Mouse (Mus musculus) right cerebral cortex, adult 2 months (tissue): ENCODE data around the gene Wfdc5.
A peak's percentile ranks its signal among the peaks of the same experiment; 100 is the strongest.

Source experiments
- DNase-seq, 2 experiments: peaks; one replicate each; pipeline ENCODE4 v3.0.0; 2021 to 2022; ENCODE audit warnings: low spot score in 2 of 2

Wfdc5 gene

DNA sequence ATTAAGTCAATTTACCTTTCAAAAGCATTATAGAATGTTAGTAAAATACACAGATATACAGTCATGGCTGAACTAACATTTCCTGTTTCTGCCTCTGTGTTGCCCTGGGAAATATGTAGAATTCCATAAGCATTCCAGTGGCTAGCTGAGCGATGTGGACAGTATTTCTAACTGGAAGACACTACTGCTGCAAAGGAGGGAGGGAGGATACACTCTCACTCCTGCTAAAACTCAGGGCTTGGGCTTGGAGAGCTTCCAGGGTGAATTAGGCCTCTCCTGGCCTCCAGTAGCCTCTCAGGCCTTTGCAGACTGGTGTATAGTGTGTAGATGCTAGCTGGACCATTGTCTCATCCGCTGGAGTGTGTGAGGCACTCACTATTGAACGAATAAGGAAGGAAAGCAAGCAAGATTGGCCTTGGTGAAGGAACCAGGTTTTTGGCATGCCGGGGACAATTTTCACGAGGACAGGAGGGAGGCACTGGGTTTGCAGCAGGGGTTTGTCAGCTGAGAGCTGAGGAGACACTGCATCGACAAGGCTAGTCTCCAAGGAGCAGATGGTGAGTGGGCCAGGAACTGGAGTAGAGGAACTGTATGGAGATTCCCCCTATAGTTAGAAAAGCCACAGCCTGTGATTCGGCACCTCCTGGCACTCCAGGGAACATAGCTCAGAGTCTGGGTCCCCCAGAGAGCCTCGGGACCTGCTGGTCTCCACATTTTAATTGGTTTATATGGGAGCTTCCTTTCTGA is 7.7 kb downstream of the Wfdc5 start:
- DNase-seq: peak; percentile 81 to 84

DNA sequence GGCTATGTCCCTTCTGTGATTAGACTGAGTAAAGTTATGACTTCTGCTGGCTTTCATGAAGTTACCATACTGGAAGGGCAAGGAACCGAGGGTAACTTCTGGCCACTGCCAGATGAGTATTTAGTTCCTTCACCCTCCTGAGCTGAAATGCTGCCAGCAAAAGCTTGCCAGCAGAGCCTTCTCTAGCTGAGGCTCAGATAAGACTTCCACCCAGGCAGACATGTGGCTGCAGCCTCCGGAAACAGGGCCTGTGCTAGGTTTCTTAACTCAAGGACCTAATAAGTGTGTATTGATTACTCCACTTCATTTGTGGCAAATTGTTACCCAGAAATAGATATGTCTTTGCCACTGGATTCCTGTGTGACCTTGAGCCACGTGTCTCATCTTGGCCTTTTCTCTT is 9.1 kb downstream of the Wfdc5 start:
- DNase-seq: no peak

DNA sequence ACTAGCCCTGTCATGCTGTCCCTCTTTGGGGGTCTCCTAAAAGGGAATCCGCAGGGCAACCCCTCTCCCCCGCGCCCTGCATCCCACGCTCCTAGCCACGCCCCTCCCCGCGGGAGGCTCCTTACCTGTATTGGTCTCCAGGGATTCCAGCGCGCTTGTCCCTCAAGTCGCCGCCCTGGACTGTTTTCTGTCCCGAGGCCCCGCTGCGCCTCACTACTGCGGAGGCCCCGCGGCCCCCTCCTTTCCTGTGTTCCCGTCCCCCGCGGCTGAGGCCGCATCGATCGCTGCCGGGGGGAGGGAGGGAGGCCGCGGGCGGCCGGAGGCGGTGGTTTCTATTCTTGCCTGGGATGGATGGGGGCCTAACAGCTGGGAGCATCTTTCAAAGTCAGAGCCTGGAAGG is 11.6 kb downstream of the Wfdc5 start, which contains the start of gene Kcns1:
Kcns1 (minus strand) TSS at position 212 of the 400 bp plus-strand sequence.
- DNase-seq: no peak

DNA sequence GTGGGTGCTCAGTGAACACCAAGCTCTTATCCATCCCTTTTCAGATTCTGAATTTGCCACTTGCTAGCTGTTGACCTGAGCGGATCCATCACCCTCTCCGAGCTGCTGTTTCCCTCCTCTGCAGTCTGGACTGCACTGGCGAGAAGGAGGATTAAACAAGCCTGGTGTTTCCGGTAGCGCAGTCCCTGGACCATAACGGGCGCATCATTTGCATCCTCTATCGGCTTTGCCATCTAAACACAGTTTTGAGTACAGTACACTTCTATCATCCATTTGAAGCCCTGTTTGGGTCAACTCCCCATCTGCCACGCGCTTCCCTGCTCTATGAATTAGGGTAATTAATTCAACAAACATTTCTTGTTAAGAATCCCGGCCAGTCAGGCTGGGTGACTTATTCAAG is 12.2 kb downstream of the Wfdc5 start:
- DNase-seq: no peak

DNA sequence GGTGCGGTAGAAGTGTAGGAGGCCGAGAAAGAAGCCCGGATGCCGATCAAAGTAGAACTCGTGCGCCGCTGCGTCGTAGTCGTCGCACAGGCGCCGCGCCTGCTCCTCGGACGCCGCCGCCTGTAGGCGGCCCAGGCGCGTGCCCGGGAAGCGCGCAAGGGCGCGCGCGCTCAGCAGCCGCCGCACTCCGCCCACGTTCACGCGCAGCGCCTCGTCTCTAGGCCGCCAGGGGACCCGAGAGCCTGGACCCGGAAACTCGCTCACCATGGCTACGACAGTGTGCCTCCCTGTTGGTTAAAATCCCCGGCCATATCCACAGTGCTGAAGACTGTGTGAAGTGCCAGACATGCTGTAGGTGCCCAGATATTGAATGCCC is 14.0 kb downstream of the Wfdc5 start:
- peak; percentile 30 to 38 for DNase-seq

DNA sequence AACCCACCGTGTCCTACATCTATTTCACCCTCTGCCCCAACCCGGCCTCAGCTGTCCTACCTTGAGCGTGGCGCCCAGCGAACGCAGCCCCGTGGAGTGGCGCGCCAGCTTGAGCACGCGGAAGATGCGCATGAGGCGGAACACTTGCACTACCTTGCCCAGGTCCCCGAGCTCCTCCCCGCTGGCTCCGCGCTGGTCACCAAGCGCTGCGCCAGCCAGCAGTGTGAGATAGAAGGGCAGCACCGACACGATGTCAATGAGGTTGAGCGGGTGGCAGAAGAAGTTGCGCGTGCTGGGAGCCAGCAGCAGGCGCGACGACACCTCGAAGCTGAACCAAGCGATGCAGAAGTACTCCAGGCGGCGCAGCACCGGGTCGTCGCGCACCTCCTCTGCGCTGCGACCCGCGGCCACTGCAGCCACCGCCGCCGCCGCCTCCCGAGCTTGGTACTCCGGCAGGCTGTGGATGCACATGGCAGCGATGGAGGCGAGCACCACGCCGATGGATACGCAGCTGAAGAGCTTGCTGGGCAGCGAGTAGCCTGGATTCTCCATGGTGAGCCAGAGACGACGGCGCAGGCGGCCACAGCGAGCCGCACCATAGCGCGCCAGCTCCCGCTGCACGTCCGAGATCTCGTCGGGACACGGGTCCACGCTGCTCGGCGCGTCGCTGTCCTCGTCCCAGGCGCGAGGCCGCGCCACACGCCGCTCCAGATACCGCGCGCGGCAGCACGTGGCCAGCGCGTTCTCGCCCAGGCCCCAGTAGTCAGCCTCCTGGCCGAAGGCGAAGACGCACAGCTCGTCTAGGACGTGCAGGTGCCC is 14.6 kb downstream of the Wfdc5 start:
- no peak for DNase-seq

DNA sequence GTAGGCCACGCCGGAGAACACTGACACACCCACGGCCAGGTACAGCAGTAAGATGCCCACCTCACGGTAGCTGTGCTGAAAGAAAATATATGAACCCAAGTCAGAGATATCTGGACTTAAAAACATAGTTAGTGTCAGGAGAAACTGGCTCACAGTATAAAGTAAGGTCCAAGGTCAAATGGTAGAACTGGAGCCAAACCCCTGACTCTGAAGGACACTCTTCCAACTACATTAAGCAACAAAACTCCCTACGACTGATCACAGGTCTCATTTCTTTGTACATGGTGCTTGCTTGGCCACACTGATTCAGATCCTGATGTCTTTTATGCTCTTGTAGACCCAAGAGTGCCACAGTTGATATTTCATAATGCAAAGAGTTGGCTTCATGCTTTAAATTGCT is 17.6 kb downstream of the Wfdc5 start:
- no peak for DNase-seq

DNA sequence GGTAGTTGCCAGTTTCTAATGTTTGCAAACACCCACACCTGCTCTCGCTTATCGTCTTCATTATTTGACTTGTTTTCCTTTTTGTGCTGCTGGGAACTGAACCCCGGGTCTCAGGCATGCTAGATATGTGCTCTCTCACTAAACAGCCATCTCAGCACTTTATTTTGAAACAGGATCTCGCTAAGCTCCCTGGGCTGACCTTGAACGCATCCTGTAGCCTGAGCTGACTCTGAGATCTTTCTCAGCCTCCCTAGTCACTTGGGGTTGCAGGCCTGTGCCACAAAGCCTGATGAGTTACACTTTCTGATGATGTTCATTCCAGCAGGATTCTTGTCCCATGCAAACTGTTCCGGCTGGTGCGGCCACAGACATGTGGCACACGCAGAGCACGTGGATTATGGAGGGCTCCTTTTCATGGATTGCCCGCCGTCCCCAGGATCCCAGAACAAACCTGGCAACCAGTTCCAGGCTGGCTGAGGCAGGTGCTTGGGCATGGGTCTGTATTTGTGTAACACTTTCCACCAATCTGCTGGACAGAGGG is 21.0 kb downstream of the Wfdc5 start:
- DNase-seq: no peak

DNA sequence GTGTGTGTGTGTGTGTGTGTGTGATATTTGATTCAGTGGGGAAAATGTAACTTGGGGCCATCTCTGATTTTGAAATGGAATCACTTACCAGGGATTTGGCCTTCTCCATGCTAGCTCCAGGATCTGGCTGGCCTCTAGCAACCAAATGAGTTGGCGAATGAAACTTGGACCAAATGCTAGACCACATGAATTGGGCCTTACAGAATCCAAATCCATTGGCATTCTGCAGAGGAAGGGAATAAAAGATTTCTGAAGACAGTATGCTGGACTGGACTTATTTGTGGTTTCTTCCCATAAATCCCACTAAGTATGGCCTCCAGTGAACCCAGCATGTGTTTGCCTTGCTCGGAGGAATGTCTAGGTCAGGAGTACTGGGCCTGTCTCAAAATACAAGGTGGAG is 23.7 kb downstream of the Wfdc5 start:
- DNase-seq: no peak

DNA sequence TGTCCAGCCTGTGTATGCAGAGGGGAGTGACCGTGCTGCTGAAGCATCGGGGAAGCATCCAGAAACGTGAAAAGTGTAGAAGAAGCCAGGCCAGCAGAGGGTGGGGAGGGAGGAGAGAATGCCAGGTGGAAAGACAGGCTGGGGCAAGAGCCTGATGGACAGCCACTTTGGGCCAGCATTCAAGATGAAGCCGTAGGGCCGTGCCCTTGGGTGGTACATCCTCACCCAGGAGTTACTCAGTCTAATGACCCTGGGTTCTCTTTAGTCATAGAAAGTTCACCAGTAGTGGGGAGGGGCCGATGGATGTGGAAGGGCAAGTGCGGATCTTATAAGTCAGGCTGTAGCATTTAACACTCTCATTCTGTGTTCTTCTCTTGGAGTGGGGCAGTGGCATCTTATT is 26.4 kb downstream of the Wfdc5 start:
- DNase-seq: no peak

DNA sequence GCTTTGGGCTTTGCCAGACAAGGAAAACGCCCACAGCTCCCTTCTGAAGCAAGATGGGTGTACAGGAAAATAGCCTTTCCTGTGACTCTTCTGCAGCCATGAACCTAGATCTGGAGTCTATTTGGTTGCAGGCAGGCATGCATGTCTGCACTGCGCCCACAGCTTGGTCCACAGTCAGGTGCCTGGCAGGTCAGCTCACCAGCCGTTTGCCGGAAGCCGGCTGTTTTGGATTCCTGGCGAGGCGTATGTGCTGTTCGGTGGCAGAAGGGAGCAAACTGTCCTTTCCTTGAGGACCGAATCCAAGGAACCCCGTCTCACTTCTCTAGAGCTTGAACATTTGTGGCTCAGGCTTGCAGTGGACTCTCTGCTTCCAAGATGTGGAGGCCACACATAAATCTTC is 28.5 kb downstream of the Wfdc5 start:
- no peak for DNase-seq

DNA sequence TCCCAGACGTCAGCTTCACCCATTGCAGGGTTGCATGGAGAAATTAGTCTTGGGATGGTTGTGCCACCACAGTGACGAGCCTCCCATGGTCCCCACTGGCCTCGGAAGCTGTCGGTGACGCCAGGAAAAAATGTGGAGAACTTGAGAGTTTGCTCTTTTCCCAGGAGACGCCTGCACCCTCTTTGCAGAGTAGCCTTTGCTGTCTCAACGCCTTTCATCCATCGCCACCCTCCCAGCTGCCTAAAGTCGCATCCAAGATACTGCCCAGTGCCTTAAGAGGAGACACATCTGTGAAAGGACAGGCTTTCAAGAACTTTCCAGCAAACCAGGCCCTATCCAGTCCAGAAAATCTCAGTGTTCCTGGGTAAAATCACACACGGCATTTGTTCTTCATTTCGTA is 30.2 kb downstream of the Wfdc5 start:
- DNase-seq: no peak

DNA sequence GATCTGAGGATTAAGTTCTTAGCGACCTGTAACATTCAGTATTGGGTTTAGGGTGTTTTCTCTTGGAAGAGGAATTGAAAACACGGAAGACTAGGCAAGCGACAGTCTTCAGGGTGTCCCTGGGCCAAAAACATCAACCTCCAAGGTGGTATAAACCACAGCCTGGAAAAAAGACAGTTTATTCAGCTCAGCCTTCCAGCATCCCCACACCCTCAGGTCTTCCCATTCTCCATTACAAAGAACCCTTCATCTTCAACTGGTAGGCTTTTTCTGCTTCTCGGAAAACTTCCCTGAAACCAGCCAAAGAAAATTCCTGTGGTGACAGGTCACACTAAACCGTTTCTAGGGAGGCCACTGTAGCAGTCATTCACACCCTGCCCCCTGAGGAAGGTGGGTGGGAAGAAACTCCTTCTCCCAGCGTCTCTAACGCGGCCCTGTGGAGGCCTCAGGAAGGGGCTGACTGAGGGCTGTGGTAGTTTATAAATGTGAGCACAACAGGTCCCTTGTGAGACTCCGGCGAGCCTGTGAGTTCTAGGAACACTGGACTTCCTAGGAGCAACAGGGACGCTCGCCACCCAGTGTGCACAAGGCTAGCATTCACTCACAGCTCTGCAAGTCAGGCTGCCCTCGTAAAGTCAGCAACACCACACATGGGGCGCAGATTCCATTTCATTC is 32.3 kb downstream of the Wfdc5 start:
- DNase-seq: no peak

DNA sequence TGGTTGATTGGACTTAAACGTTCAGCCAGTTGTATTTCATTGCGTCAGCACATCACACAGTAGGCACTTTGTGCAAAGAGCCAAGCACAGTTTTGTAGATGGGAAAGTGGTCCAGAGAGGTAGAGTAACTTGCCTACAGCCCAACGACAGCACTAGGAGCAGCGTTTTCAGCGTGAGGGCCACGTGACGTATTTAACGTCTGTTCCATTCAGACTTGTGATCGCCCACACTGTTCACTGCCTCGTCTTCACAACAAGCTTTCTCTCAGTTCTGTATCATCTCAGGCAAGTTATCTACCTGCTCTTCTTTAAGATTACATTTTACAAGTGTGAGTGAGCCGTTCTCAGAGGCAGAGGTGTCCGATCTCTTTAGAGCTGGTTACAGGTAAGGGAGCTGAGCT is 36.0 kb downstream of the Wfdc5 start:
- DNase-seq: no peak

DNA sequence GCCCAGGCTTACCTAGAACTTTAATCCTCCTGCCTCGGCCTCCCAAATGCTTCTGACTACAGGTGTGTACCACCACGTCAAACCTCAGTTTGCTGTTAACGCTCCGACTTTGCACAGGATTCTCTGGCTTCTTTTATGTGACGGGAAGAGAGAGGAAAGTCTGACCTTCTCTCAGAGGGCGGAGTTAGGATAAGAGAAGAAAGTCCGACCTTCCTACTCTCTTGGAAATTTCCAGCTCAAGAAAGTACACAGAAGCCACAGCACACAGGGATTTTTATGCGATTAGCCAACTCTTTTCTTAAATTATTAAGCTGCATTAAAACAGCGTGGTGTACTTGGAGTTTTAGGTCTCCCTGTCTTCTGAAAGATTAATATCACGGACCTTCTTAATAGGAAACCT is 38.0 kb downstream of the Wfdc5 start:
- DNase-seq: no peak

DNA sequence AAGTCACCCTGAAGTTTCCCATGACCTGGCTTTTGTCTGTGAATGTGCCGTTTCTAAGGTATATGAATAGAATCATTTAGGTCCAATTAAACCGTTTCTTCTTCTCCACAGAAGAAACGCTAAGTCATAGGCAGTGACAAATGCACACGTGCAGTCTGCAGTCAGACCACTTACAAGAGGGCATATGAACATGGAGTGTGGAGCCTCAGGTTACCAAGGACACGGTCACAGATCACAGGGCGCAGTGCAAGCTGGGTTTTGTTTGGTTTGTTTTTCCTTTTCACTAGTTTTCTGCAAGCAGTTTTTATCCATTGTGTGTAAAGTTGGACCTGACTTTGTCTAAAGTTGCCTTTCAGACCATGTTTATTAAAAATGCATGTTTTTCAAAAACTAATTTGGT is 38.5 kb downstream of the Wfdc5 start:
- no peak for DNase-seq

DNA sequence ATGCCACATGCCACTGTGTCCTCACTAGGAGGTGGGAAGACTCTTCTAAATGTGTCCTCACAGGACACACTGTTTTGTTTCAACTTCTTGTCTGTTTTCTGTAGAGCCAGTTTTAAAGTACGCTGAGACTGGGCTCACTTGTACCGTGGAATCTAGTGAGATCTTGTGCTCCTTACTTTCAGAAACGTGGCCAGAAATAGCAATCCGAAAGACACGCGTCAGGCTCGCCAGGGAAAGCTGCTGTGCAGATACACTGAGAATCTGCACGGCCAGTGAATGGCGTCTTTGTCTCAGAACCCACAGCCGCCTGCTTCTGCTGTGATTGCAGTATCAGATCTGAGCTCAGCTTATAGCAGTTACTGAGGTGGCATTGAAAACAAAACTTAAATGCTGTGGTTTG is 40.5 kb downstream of the Wfdc5 start:
- peak; percentile 57 to 61 for DNase-seq

DNA sequence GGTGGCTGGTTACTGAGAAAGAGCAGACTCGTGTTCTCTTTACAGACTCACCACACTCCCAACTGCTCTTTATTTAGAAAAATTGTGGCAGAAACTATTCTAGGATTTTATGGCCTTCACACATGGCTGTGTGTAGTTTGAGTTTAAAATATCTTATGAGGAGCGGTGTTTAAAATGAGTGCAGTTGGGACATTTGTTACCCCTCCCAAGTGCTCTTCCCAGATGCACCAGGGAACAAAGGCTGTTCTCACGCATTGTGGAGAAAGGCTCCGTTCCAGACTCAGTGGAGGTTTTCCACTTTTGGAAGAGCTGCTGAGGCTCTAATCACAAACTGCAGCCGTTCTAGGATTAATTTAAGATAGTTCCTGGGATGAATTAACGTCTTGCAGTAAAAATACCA is 44.8 kb downstream of the Wfdc5 start:
- DNase-seq: peak in 1 of 2 experiments; percentile 43

DNA sequence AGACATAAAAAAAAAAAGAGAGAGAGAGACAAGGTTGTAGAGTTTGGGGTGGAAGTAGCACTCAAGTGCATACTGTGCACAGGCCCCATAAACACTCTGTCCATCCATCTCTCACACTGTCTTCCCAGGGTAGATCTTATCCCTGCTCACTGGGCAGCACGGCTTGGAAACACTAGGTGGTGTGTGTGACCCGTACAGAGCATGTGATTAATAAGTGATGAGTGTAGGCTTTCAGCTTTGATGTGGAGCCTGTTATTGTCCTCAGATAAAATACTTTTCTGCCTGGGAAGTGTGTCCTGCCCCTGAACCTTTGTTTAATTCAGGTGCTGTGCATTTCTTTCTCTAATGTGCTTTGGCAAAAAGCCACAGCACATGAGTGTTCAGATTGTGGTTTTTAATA is 46.1 kb downstream of the Wfdc5 start:
- DNase-seq: no peak

DNA sequence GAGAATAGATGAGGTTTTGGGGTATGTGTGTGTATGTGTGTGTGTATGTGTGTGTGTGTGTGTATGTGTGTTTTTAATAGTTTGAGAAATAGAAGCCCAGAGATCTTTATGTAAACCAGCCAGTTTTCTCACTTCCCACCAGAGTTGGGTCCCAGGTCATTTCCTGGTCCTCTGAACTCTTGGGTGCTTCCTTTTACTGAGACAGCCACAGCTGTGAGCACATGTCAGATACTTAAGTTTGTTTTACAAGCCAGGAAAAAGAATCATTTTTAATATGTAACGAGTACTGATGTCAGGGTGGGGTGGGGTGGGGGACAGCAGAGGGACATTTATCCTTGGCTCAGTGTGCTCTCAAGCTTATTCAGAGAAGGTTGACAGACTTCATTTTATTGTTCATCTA is 47.2 kb downstream of the Wfdc5 start:
- no peak for DNase-seq

DNA sequence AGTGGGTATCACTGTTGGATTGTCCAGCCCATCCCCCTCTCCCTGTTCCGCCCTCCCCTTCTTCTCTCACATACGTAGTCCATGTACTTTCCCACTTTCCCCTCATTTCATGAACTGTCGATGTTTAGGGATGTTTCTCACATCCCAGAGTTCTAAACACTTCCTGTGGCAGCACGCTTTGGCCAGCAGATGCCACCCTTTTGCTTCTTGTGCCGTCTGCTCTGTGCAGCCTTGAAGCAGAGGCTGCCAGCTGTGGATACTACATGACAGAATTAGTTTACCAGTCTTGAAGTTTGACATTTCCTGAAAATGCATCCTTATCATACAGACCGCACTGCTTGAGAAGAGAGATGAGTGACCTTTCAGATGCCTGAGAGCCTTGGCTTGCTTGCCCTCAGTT is 48.0 kb downstream of the Wfdc5 start:
- DNase-seq: peak in 1 of 2 experiments; percentile 40

DNA sequence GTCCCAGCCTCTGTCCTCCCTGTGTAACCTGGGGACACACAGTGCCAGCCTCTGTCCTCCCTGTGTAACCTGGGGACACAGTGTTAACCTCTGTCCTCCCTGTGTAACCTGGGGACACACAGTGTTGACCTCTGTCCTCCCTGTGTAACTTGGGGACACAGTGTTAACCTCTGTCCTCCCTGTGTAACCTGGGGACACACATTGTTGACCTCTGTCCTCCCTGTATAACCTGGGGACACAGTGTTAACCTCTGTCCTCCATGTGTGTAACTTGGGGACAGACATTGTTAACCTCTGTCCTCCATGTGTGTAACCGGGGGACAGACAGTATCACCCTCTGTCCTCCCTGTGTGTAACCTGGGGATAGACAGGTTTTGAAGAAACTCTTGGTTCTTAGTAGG is 51.0 kb downstream of the Wfdc5 start:
- no peak for DNase-seq
